Mouse (Mus musculus) testis, adult 2 months (tissue): ENCODE measurements around the gene Kif9.
A peak's percentile ranks its signal among the peaks of the same experiment; 100 is the strongest.

Experiments used
- CTCF ChIP-seq: fragments of 200-500 bp; IDR thresholded peaks from 2 replicates; pipeline ENCODE4 v1.5.1; 2012; ENCODE audit warnings: low read depth, mild to moderate bottlenecking, inconsistent platforms, low read length, moderate library complexity; ENCODE audit not compliant: control insufficient read depth, insufficient read depth, insufficient replicate concordance
- POLR2A ChIP-seq: fragments of 200-500 bp; IDR thresholded peaks from 2 replicates; pipeline ENCODE4 v1.6.1; 2012; ENCODE audit warnings: low read depth, mild to moderate bottlenecking, inconsistent platforms, low read length, moderate library complexity; ENCODE audit not compliant: control insufficient read depth

DNA sequence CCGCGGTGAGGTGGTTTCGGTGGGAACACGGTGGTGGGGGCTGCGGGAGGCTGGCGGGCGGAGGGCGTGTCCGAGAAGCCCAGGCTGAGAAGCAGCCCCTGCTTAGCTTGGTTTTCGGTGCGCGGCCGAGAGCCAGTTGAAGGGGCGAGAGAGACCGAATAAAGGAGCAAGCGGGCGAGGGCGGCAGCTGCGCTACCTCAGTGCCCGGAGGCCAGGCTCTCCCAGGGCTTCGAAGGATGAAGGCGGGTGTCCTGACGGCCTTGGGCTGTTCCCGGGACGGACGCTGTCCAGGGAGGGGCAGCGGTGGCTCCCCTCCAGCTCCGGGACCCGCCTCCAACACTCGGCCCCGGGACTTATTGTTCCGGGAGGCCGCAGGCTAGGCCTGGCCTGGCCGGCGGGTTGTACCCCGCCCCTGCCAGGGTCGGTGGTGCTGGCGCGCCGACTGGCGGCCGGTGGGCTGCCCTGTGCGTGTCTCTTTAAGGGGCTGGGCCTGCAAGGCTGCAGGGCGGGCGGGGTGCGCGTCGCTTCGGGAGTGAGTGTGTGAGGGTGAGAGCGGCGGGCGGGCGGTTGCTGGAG, 55.2 kb downstream of the Kif9 start:
- TF ChIP-seq CTCF (peak; percentile 31; the same call in 1 of the 2 replicates), POLR2A (peak; percentile 57; the same call in 1 of the 2 replicates)
